Mouse (Mus musculus) adrenal gland, postnatal 4 days (tissue): Measurements from ENCODE around the gene Moxd2. TPM values are rescaled to one million over a fixed set of nuclear protein-coding genes. Genes with fewer than 3 reads are reported as not detected.

Experiments
- DNase-seq, 2 experiments: peaks; one replicate each; pipeline ENCODE4 v3.0.0; 2021 to 2022; ENCODE audit warnings: low spot score in 2 of 2, mixed read lengths in 2 of 2
- long read RNA-seq, 2 experiments: library from polyadenylated mRNA; stranded (forward); transcript quantifications; one replicate each; pipeline ENCODE4 v2.0.0; 2021
- total RNA-seq, 2 experiments: library from RNA; stranded (reverse); gene quantifications; 2 replicates each; pipeline ENCODE4 v1.2.3; 2021

The Moxd2 gene
- total RNA-seq: not detected
- long read RNA-seq, experiment 1: 0 reads
- long read RNA-seq, experiment 2: 0 reads

DNA sequence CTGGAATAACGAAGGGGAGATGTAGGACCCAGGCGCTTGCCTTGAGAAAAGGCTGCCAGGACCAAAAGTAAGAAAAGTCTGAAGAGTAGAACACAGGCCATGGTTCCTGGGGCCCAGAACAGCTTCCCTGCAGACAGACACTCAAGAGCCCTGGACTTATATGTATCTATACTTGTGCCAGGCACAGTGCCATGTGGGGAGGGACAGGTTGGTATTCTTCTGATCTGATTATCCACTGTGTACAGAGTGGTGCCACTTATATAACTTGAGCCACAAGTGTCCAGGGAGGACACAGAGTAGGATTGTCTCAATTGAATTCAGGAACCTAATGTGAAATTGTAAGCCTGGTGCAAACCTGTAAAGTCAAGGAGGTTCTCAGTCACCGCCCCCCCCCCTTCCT is at the start of gene Moxd2:
Moxd2 (minus strand) TSS at position 101 of the 400 bp plus-strand sequence.
- no peak for DNase-seq

DNA sequence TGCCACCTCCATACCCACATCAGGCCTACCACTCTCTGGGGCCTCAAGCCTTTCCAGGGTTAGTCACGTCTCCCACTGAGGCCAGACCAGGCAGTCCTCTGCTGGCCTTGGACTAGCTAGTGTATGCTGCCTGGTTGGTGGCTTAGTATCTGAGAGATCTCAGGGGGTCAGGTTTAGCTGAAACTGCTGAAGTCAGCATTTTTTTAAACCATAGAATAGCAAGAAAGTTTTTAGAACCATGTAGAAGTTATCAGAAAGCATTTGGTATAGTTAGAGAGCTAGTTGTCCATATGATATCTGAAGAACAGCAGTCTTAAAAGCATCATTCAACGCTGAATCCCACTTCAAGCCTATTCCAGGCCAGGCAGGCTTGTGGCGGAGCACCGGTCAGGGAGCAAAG is 32.7 kb upstream of the Moxd2 start:
- DNase-seq: no peak

DNA sequence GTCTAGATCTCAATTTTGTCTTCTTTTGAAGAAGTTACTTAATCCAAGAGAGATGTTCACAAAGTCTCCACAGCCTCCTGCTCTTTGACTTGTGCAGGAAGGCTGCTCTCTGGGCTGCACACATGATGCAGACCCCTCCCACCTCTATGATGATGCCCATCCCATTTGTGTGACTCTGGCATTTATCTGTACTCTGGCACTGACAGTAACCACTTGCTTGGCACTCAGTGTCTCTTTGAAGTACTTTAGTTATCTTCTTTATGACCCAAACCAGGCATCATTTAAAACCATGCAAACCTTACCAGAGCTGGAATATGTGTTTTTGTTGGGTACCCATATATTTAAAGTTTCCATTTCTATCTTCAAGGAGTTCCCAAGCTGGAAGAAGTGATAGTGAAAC is 13.0 kb upstream of the Moxd2 start, which contains the start of gene Prss58:
Prss58 (minus strand) TSS at position 101 of the 400 bp plus-strand sequence.
- DNase-seq: no peak

DNA sequence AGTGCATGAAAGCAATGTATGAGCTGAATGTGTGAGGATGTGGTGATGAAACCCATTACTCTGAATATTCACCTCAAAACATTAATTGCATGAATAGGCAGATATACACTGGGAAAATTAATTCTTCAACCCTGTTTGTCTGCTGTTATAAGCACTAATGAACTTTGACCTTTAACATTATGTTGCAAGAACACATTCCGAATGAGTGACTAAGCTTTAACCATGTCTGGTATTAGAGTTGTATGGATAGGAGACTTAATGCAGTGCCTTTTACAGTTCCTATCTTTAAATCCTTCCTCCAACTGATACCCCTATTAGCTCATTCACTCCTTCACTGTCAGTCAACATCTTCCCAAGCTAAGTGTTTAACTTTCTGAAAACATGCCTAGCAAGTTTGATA is 7.4 kb upstream of the Moxd2 start:
- DNase-seq: no peak

DNA sequence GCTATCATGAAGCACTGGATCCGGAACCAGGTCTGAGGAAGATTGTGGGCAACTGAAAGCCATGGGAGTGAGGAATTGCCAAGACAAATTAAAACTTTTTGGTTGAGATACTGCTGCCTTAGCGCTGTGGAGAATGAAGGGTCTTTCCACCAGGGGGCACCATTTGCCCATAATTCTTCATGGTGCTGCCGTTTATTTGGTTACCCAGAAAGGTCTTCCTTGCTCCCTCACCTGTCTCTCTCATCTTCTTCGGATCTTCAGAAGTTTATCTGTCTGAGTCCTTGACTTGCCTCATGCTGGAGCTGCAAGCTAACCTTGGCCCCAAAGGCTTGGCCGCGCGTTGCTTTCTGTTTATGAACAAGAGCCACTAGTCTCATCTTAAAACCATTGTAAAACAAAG is 6.3 kb upstream of the Moxd2 start:
- peak in 1 of 2 experiments; percentile 18 for DNase-seq

DNA sequence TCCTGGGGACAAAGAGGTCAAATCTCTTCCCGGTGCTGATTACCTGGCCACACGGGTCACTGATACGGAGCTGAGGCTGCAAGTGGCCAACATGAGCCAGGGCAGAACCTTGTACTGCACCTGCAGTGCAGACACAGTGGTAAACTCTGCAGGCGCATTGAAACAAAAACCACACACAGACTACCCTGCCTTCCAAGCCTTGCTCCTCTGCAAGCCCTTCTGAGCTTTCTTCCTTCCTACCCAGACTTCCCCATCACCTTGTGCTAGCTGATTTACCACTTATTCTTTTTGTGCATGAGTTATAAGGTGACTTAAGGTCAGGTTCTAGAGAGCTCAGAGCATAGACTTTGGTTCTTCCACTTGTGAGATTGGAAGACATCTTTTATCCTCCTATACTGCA is 4.5 kb upstream of the Moxd2 start:
- no peak for DNase-seq

DNA sequence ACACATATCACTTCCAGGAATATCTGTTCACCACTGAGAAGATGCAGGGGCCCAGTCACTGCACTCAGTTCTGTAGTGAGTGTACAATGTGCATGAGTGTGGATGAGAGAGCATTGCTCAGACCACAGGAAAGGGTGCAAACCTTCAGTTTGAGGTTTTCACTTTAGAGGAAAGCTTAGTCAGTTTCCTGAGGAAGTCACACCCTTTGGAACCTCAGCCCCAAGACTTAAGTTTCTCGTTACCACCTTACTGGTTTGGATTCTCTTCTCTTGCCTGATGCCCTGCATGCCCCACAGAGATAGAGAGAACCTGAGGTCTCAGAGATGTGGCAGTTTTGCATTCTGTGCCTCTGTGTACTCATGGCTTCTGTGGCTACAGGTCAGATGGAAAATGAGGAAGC is 3.7 kb upstream of the Moxd2 start:
- DNase-seq: no peak

DNA sequence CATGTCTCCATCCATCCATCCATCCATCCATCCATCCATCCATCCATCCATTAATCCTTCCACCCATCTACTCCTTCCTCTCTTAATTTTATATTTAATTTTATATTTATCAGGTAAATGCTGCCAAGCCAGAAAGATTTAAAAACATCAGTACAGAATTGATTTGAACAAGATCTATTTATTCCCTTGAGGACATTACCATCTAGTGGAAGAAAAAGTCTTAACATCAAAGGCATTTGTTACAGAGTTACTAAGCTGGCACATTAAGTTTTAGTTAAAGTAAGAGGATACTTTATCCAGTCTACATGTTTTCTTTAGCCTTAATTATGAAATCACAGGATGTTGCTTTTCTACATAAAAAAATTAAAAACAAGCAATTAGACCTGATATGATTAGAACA is 42.0 kb downstream of the Moxd2 start:
- no peak for DNase-seq

Other genes starting within 250 kb of the Moxd2 start
- gene Prss58, start 12.9 kb upstream of the Moxd2 start, total RNA-seq: not detected
- not detected for gene 1700074P13Rik, start 53.1 kb upstream of the Moxd2 start, total RNA-seq
- under 1 TPM in 1 of 2 experiments, not detected in 1; 0.64 TPM for gene Gm4744, start 64.4 kb upstream of the Moxd2 start, total RNA-seq
- 10 to 100 TPM in 1 of 2 experiments, not detected in 1; 38.4 TPM for gene 1810009J06Rik, start 77.3 kb upstream of the Moxd2 start, total RNA-seq
- gene Gm2663, start 112.0 kb upstream of the Moxd2 start, total RNA-seq: 10 to 100 TPM in 1 of 2 experiments, not detected in 1; 36.2 TPM
- 100 to 1,000 TPM in 1 of 2 experiments, not detected in 1; 358 TPM for gene 2210010C04Rik, start 148.0 kb upstream of the Moxd2 start, total RNA-seq